Mouse (Mus musculus) neutrophil, adult 5-6 weeks (primary cell): ENCODE measurements around the gene Ly6g5b. TPM values are rescaled to one million over a fixed set of nuclear protein-coding genes. Genes with fewer than 3 reads are reported as not detected.

Experiments used
- ATAC-seq: fragments of 151-379, 151-347 bp; 2 replicates; pipeline ENCODE4 v1.8.0; 2017; ENCODE audit warnings: mild to moderate bottlenecking, moderate TSS enrichment; ENCODE audit not compliant: insufficient number of reproducible peaks, poor library complexity, low FRiP score, severe bottlenecking; ENCODE audit errors: extremely low read depth
- total RNA-seq: library from RNA; stranded (forward); fragments of 200-1000 nt; gene quantifications from 2 replicates; pipeline ENCODE4 v1.2.3, GENCODE M21; 2017

Gene Ly6g5b
- 0.58 and 1.5 TPM in 2 replicates for total RNA-seq

GRCm38 (mm10) chr17:35115046-35116019 is at the start of gene Ly6g5b:
TSS of gene Ly6g5b (minus strand) at chr17:35115428.
- peak; percentile 54; the same call in 1 of the 2 replicates for ATAC-seq

- no peak for ATAC-seq
Observed at GRCm38 (mm10) chr17:35164218-35164567, 49.0 kb upstream of the Ly6g5b start.

GRCm38 (mm10) chr17:35163326-35164081 is 48.3 kb upstream of the Ly6g5b start:
- no peak for ATAC-seq

- no peak for ATAC-seq
Observed at GRCm38 (mm10) chr17:35162730-35163129, 47.5 kb upstream of the Ly6g5b start.

GRCm38 (mm10) chr17:35162121-35162520 is 46.9 kb upstream of the Ly6g5b start:
- ATAC-seq = no peak

GRCm38 (mm10) chr17:35161421-35161820 is 46.2 kb upstream of the Ly6g5b start:
- ATAC-seq = no peak

GRCm38 (mm10) chr17:35159638-35160037 is 44.4 kb upstream of the Ly6g5b start:
- no peak for ATAC-seq

- ATAC-seq = no peak
Observed at GRCm38 (mm10) chr17:35158850-35159593, 43.8 kb upstream of the Ly6g5b start.

GRCm38 (mm10) chr17:35157661-35158175 is 42.5 kb upstream of the Ly6g5b start:
- ATAC-seq = no peak

GRCm38 (mm10) chr17:35157254-35157653 is 42.0 kb upstream of the Ly6g5b start:
- no peak for ATAC-seq

GRCm38 (mm10) chr17:35156461-35157200 is 41.4 kb upstream of the Ly6g5b start:
- ATAC-seq = no peak

- no peak for ATAC-seq
Observed at GRCm38 (mm10) chr17:35155451-35155850, 40.2 kb upstream of the Ly6g5b start.

GRCm38 (mm10) chr17:35154616-35155015 is 39.4 kb upstream of the Ly6g5b start:
- ATAC-seq = no peak

- ATAC-seq = no peak
Observed at GRCm38 (mm10) chr17:35153931-35154330, 38.7 kb upstream of the Ly6g5b start.

GRCm38 (mm10) chr17:35153077-35153476 is 37.8 kb upstream of the Ly6g5b start:
- ATAC-seq = no peak

- no peak for ATAC-seq
Observed at GRCm38 (mm10) chr17:35152121-35152520, 36.9 kb upstream of the Ly6g5b start.

GRCm38 (mm10) chr17:35147922-35148639 is 32.9 kb upstream of the Ly6g5b start:
- no peak for ATAC-seq

GRCm38 (mm10) chr17:35147348-35147747 is 32.1 kb upstream of the Ly6g5b start:
- no peak for ATAC-seq
